Comparison of ENCODE assay signal across 8 mouse cellular contexts in genomic region chrX:150440505-150441338, GRCm38 (mm10). TPM values are rescaled to one million over a fixed set of nuclear protein-coding genes. Genes with fewer than 3 reads are reported as not detected.
A peak's percentile ranks its signal among the peaks of the same experiment; 100 is the strongest.
DNase-seq lines count a peak whose midpoint lies in the region; ATAC-seq lines count a peak whose summit lies in the region.

No protein-coding gene starts in this region.

- H3K4me2 ChIP-seq in hindbrain, embryonic 12.5 days (replicated peaks): peak overlapping the region; percentile 51
- peak overlapping the region; percentile 54 for H3K4me2 ChIP-seq in lung, embryonic 15.5 days

- H3K4me3 ChIP-seq in hindbrain, embryonic 12.5 days: peak overlapping the region; percentile 35
- H3K4me3 ChIP-seq in lung, embryonic 15.5 days: peak overlapping the region; percentile 38

- H3K9me3 ChIP-seq in hindbrain, embryonic 12.5 days (replicated peaks): no peaks in the 10 kb centered on the region
- H3K9me3 ChIP-seq in lung, embryonic 15.5 days: no peaks in the 10 kb centered on the region

- H3K27me3 ChIP-seq in hindbrain, embryonic 12.5 days: no peaks in the 10 kb centered on the region
- no peaks in the 10 kb centered on the region for H3K27me3 ChIP-seq in lung, embryonic 15.5 days

- H3K27ac ChIP-seq in hindbrain, embryonic 12.5 days: peak overlapping the region; percentile 81
- peak overlapping the region; percentile 47 for H3K27ac ChIP-seq in lung, embryonic 15.5 days

- peak; percentile 67 for DNase-seq in Muller cell, postnatal 12 days (ENCODE audit: inconsistent ontology term)
- DNase-seq in cerebellum, adult 9-10 months: peak; percentile 88
- peak; percentile 82 to 84 for DNase-seq in frontal cortex, adult 2 months (ENCODE audit: extremely low spot score in 1 of 2, low spot score in 1 of 2)
- peak; percentile 69 to 74 for DNase-seq in layer of hippocampus, postnatal 10 days (ENCODE audit: low spot score in 2 of 2)
- DNase-seq in ovary, postnatal 10 days (ENCODE audit: low spot score): peak; percentile 5
- peak; percentile 47 to 71 for DNase-seq in thymus, adult 18-20 months

- no peaks in the 10 kb centered on the region for H3K36me3 ChIP-seq in hindbrain, embryonic 12.5 days
- H3K36me3 ChIP-seq in lung, embryonic 15.5 days: no peaks in the 10 kb centered on the region

- no peaks in the 10 kb centered on the region for H3K4me1 ChIP-seq in hindbrain, embryonic 12.5 days
- no peaks in the 10 kb centered on the region for H3K4me1 ChIP-seq in lung, embryonic 15.5 days

- ATAC-seq in hindbrain, embryonic 12.5 days (ENCODE audit: low FRiP score): peak; percentile 93
- peak; percentile 90 for ATAC-seq in lung, embryonic 15.5 days (ENCODE audit: borderline replicate concordance, extremely low read depth, low FRiP score, low TSS enrichment)

- 26% methylated on average over 18 of the region's 18 CpGs for WGBS in hindbrain, embryonic 12.5 days
- WGBS in lung, embryonic 15.5 days: 20% methylated on average over 18 of the region's 18 CpGs

- peak overlapping the region; percentile 32 for H3K9ac ChIP-seq in hindbrain, embryonic 12.5 days
- H3K9ac ChIP-seq in lung, embryonic 15.5 days: no peak overlapping the region

RNA-seq across cellular contexts. Expression of gene Tmem29, which starts 18.2 kb away (rescaled TPM):
- polyA plus RNA-seq in frontal cortex, adult 2 months (2012; rRNA removed): 41.1 and 44.0 TPM in 2 replicates
- 44.8 and 45.4 TPM in 2 replicates for polyA plus RNA-seq in hindbrain, embryonic 12.5 days (2016; fragmentation: Nextera tagmentation; extraction: Ambion mirVana)
- 10 to 100 TPM; 52.7 to 55.4 TPM for total RNA-seq in layer of hippocampus, postnatal 10 days (2021)
- polyA plus RNA-seq in lung, embryonic 15.5 days (2015; fragmentation: Nextera tagmentation; extraction: Ambion mirVana): 35.2 and 36.5 TPM in 2 replicates

Comparison
In these comparisons a context has a peak if more than half of its experiments do, and no peak if none do; other contexts are left out.
1. Peak in every context shown above with its lines: DNase-seq, ATAC-seq, H3K4me3 ChIP-seq and H3K27ac ChIP-seq.
2. DNase-seq: peak in every context shown above with its lines; median percentile 88 in cerebellum, adult 9-10 months; 83 in frontal cortex, adult 2 months; 72 in layer of hippocampus, postnatal 10 days; 67 in Muller cell, postnatal 12 days; 59 in thymus, adult 18-20 months; 5 in ovary, postnatal 10 days.